Mouse (Mus musculus): ENCODE measurements around the gene Atl1.

GRCm38 (mm10) chr12:69966071-69966470, 73.7 kb downstream of the Atl1 start:
- TF ChIP-seq CTCF (IDR thresholded peaks at IDR 0.05; ENCODE audit: extremely low read depth, insufficient read depth, low read length) (no peak), POLR2A (IDR thresholded peaks at IDR 0.05; ENCODE audit: extremely low read depth, insufficient read depth, low read length) (no peak)
